In the genomic region with DNA sequence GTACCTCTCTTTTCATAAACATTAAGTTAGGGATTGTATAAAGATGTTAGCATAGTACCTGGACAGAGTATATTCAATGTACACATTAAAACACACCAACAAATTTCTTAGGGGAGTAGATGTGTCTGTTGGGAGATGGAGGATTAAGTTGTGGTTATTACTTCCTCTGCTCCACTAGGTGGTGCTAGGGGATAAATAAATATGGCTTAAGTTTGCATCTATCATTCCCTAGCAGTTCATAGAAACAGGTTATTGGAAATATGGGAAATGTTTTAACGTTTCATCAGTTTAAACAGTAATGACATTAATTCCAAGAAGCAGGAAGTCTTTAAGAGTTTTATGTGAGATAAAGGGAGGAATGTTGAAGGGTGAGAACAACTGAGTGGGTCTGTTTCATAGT, we compare ENCODE assay signal across 8 mouse cellular contexts. TPM values are rescaled to one million over a fixed set of nuclear protein-coding genes. Genes with fewer than 3 reads are reported as not detected.
DNase-seq lines count a peak whose midpoint lies in the region; ATAC-seq and TF ChIP-seq lines count a peak whose summit lies in the region.
"Had no signal": no experiment of that assay in that cellular context is flagged by ENCODE, and none has a peak within 500 bp of the region (broad histone marks: within the 10 kb centered on the region; RNA-seq: fewer than 3 reads in every experiment).

No protein-coding gene starts in this region.

- 29% methylated on average over 1 of the region's 1 CpGs for WGBS in liver, adult 2 months
- WGBS in liver, embryonic 12.5 days (ENCODE audit: insufficient replicate concordance) = 35% methylated on average over 1 of the region's 1 CpGs

- H3K27ac ChIP-seq in liver, adult 2 months (replicated peaks; ENCODE audit: insufficient read depth, low read depth, low read length) = no peak overlapping the region
- H3K27ac ChIP-seq in liver, embryonic 12.5 days = no peak overlapping the region

- H3K9ac ChIP-seq in liver, adult 2 months (ENCODE audit: low read depth, low read length) = no peak overlapping the region
- no peak overlapping the region for H3K9ac ChIP-seq in liver, embryonic 12.5 days

- peaks cover 43% of the 10 kb centered on the region for H3K36me3 ChIP-seq in liver, adult 2 months (ENCODE audit: control insufficient read depth, insufficient read depth, low read length)
- peaks cover 64% of the 10 kb centered on the region for H3K36me3 ChIP-seq in liver, embryonic 12.5 days

- intact Hi-C loops in left cerebral cortex, postnatal 36 days (cut with DNase I) = loop anchor here (2.0 kb wide), 1 partner anchor 436 kb away; no protein-coding TSS in a partner anchor

- H3K4me1 ChIP-seq in liver, adult 2 months (ENCODE audit: control insufficient read depth, insufficient read depth, low read length) = no peaks in the 10 kb centered on the region
- no peaks in the 10 kb centered on the region for H3K4me1 ChIP-seq in liver, embryonic 12.5 days

- H3K27me3 ChIP-seq in liver, adult 2 months (ENCODE audit: control insufficient read depth, insufficient read depth, low read length) = no peaks in the 10 kb centered on the region
- H3K27me3 ChIP-seq in liver, embryonic 12.5 days (replicated peaks) = no peaks in the 10 kb centered on the region

- no peak for ATAC-seq in liver, embryonic 12.5 days
- ATAC-seq in common myeloid progenitor, adult 5-6 weeks (replicated peaks; ENCODE audit: low read depth, poor library complexity, severe bottlenecking) = peak; percentile 87

- no peak overlapping the region for H3K4me3 ChIP-seq in liver, adult 2 months (ENCODE audit: insufficient read depth, low read depth, low read length)
- H3K4me3 ChIP-seq in liver, embryonic 12.5 days = no peak overlapping the region

- no peaks in the 10 kb centered on the region for H3K9me3 ChIP-seq in liver, embryonic 12.5 days (replicated peaks)

- no peak for TF ChIP-seq POLR2A in liver, adult 2 months (IDR thresholded peaks at IDR 0.05; ENCODE audit: extremely low read depth, insufficient read depth, low read length)

- TF ChIP-seq CTCF in liver, adult 2 months (IDR thresholded peaks at IDR 0.05; ENCODE audit: low read depth, low read length) = peak; percentile 58

- peak; percentile 36 for DNase-seq in liver, adult 2 months (ENCODE audit: extremely low read depth, low read depth, low spot score)
- DNase-seq in MN1 (ENCODE audit: low spot score) = peak; percentile 47
- DNase-seq in retina, embryonic 14.5 days (ENCODE audit: low spot score) = peak; percentile 75
- no peak for DNase-seq in left cerebral cortex, postnatal 36 days (ENCODE audit: low spot score in 2 of 2)
- no peak for DNase-seq in layer of hippocampus, postnatal 10 days (ENCODE audit: low spot score in 2 of 2)
- DNase-seq: left cerebral cortex, postnatal 4 days had no signal

- no peak overlapping the region for H3K4me2 ChIP-seq in liver, embryonic 12.5 days

- H3K79me2 ChIP-seq in liver, adult 2 months (ENCODE audit: control insufficient read depth, insufficient read depth, low read length) = no peaks in the 10 kb centered on the region

RNA-seq across cellular contexts. Expression of gene Azi2, which starts 13.0 kb away (rescaled TPM):
- 47.0 and 50.9 TPM in 2 replicates for total RNA-seq in liver, adult 2 months (2014; rRNA removed)
- 15.6 and 16.1 TPM in 2 replicates for polyA plus RNA-seq in liver, adult 2 months (2012; rRNA removed)
- polyA plus RNA-seq in liver, embryonic 12.5 days (2016; fragmentation: Nextera tagmentation; extraction: Ambion mirVana) = 50.3 and 51.1 TPM in 2 replicates
- 54.8 and 55.5 TPM in 2 replicates for total RNA-seq in common myeloid progenitor, adult 5-6 weeks (2017)
- 10 to 100 TPM; 73.1 to 75.1 TPM for total RNA-seq in left cerebral cortex, postnatal 36 days (2021)
- total RNA-seq in layer of hippocampus, postnatal 10 days (2021) = 10 to 100 TPM; 68.1 to 74.1 TPM

Comparison
In these comparisons a context has a peak if more than half of its experiments do, and no peak if none do; other contexts are left out.
1. DNase-seq: peak in liver, adult 2 months (single experiment), MN1 (single experiment) and retina, embryonic 14.5 days (single experiment); none in left cerebral cortex, postnatal 36 days (0 of 2) and layer of hippocampus, postnatal 10 days (0 of 2).